Mouse (Mus musculus) right cerebral cortex, postnatal 14 days (tissue): ENCODE results near the gene Gm7271.

ENCODE experiments used
- DNase-seq: peaks from one replicate; pipeline ENCODE4 v3.0.0; 2022

Gm7271 gene

DNA sequence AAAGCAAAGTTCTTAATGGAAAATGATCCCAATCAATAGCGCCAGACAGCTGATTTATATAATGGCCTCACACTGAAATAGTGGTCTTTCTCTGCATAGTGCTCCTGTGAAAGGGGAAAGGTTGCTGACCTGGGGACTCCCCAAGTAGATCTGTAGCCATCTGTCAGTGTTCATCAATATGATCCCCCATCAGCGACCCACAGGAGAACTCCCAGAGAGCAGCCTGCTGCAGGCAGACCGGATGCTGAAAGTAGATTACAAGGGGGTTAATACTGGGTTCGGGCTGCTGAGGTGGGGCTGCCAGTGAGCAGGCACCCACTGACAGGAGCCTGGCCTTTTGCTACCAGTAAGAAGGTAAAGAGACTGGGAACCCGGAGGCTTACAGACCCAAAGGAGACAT, at the start of gene Gm7271:
TSS of gene Gm7271 (plus strand) at position 230 of the 400 bp plus-strand sequence.
- DNase-seq = no peak

DNA sequence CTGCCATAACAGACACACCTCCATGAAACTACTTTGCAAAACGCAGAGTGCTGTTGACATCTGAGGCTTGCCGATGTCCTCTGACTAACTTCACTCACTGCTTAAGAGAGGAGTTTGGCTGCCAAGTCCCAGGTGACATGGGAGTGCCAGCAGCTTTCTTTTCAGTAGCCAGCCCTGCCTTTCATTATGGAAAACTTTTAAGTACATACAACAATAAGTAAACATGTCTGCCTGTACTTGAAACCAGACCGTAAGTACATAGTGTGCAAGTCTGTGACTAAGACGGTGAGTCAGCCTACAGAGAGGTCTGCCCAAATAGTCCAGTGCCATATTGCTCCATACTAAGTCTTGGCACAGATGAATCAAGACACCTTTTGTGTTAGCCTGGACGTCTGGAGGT, 46.7 kb upstream of the Gm7271 start:
- DNase-seq = no peak

DNA sequence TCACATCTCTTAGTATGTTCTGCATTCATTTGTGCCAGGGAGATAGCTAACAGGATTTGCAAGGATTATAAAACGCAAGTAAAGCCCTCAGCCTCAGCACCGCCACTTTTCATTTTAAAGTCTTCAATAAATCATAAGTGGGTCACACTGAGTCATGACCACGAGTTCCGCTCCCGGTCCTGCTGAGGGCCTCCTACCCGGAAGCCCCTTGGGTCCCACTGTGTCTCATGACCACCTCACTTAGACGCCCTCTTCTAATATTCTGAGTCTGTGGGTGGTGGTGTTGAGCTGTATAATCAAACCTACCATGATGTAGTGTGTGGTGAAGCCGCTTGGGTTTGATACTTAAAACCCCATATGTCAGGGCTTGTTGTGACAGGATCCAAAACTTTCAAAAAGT, 46.1 kb upstream of the Gm7271 start:
- DNase-seq = no peak

DNA sequence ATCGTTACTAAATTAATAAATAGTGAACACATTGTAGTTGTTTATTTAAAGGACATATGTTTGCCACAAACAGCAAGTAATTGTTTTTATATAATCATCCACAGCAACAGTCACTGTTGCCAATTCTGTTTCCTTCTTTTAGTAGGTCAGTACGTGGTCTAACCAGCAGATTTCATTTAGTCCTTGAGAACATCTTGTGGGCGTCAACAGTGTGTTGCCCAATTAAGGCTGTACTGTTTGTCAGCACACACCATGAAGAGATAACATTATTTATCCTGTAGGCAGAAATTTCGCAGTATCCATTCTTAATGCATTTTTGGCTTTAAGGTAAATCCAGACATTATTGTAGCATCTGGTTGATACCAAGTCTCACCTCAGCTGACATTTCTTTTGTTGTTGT, 42.4 kb upstream of the Gm7271 start:
- no peak for DNase-seq

DNA sequence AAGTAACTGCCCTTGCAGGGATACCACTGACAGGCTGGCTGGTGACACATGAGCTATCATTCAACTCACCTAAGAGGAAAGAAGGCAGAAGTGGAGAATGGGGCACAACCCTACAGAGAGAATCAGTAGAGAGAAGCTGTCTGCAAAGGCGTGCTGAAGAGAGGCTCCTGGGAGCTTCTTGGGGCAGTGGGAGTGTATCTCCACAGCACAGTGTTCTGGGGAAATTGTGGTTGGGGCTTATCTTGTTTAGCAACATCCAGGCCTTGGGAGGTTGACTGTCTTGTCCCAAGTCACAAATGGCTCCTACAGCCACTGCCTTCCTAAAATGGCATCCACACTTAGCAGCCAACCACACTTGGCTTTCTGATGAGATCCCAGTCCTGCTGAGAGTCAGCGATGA, 8.9 kb upstream of the Gm7271 start:
- DNase-seq = no peak

DNA sequence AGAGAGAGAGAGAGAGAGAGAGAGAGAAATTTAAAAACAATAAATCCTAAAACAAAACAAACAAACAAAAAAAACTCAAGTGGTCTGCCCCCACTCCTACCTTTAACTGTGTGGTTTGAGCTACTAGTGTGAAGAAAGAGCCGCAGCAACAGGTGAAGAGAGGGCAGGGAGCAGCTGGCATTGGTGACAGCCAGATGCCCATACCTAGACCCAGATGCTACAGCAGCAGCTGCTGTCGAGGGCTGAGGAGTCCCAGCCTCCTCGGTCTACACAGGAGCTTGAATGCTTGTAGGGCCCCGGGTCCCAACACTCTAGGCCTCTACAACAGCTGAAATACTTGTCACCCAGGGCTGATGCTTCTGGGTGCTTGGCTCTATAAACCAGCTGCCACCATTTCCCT, 7.0 kb upstream of the Gm7271 start:
- DNase-seq = no peak

DNA sequence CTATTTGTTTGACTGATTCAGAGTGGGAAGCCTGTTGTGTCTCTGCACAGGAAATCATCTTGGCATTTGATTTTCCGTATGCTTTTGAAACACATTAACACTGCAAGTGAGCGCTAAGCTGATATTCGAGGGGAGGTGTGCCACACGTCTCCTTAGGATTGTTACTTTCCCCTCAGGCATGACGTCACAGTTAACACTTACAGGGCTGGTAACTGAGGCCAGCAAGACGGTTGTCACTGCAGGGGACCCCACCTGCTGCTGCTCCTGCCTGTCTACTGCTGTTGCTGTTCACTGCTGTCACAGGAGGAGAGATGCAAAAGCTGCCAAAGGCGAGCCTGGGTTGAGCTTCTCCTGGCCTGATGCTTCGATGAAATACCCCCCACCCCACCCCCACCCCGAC, 6.1 kb upstream of the Gm7271 start:
- DNase-seq = no peak

DNA sequence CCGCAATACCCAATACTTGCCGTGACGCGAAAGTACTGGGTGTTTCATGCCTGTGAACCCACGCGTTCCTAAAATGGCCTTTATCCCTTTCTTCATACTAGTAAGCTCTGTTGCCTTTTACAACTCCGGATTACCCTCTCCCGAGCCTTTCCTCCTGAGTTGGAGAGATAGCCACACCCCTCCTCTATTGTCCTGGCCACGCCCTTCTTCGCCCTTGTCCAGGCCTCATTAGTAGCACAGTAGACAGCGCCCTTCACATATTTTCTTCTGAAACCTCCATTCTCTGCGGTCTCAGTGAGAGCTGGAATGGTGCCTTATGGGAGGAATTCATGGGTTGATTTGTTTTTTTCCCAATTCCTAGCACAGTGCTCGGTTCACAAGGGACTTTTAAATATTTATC, 11.3 kb downstream of the Gm7271 start:
- DNase-seq = no peak

DNA sequence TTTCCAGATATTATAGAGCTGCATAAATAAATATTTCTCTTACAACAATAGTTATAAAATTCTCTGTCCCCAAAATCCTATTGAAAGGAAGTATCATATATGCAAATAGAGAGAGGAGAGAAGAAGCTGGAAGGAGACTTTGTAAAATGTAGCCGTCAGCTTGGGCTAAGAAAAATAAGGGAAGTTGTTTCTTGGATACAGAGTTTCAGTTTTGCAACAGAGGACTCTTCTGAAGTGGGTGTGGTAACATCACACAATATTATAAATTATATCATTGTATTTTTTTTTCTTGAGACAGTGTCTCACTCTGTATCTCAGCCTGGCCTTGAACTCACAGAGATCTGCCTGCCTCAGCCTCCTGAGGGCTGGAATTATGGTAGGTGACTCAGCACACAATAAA, 38.6 kb downstream of the Gm7271 start:
- no peak for DNase-seq

DNA sequence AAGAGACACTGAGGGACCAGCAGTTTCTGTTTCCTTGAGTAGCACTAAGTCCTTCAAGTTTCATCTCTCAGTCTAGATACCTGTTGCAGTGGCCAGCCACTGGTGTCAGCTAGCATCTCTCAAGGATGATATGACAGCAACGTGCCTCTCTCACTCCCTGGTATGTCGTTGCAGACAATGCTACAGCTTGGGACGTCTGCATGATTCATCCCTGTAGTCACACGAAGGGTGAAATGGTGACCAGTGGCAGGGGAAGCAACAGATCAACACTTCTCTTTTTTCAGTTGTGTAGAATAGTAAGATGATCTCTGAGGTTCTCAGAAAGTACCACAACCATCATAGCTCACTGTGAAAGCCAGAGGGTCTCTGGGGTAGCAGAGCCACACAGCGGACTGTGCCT, 40.8 kb downstream of the Gm7271 start:
- DNase-seq = no peak

DNA sequence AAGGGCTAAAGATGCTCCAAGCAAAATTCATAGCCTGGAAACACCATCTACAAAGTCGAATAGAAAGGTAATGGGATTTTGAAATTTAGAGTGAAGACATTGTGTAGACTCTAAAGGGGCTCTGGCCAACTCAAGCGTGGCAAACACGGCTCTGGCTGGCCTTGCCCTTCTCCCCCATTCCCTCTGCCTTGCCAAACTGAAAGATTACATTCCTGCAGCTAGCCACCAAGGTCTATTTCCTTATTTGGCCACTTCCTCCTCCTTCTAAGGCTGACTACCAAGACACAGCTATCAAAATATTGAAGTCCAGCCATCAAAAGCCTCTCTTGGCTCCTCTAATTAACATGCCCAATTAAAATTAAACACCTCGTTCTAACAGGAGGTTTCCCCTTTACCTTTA, 41.2 kb downstream of the Gm7271 start:
- DNase-seq = no peak

DNA sequence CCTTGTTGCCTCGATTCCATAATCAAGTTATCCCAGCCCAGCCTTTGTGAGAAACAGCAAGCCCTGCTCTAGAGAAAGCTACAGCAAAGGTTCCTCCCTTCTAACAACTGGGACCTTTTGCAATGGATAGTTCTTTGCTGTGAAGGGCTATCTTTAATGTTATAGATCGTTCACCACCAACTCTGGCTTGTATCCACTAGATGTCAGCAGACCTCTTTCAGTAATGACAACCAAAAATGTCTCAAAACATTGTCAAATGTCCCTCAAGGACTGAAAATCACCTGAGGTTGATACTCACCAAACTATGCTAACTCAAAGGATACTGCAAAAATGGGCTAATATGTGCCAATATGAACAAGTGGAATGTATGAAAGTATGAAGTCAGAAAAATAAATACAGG, 42.0 kb downstream of the Gm7271 start:
- no peak for DNase-seq

DNA sequence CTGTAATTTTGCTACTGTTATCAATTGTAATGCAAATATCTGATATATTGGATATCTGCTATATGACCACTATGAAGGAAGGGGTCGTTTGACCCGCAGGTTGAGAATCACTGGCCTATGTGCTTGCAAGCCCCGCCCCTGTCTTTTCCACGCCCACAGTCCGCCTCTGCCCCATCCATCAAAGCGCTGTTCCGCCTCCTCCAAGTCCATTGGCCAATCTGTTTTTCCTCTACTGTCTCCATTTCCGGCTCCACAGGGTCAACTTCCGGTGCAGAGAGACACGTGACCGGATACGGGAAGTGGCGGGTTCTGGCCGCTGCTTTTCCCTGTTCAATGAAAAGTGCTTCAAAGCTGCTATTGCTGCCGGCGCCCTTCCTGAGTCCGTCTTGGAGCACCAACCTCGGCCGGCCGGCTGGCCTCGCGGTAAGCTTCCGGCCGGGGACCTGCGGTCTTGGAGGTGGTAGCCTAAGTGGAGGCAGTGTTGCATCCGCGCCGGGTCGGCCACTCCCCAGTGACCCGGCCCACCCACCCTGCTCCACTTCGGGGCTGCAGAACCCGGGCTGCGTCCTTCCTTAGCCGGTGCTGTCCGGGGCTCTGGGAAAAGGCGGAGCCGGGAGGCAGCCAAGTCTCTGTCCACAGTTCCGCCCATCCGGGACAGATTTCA, 45.3 kb downstream of the Gm7271 start, which contains the start of gene Exoc1:
TSS of gene Exoc1 (plus strand) at position 272 of the 664 bp plus-strand sequence.
- DNase-seq = peak; percentile 88

DNA sequence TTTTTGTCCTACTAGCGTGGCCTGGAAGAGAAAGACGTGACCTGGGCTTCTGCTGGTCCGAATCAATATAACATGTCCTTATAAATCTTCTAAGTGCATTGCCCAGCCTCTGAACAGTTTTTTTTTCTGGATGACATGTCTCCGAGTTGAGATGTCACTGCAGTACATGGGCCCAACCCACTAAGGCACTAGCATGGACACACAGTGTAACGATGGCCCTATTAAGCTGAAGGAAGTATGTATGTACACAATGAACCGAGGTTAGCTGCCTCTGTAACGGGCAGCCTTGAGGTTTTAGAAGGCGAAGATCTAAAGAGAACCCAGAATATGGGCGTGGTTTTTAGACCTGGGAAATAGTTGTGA, 45.8 kb downstream of the Gm7271 start:
- DNase-seq = no peak

DNA sequence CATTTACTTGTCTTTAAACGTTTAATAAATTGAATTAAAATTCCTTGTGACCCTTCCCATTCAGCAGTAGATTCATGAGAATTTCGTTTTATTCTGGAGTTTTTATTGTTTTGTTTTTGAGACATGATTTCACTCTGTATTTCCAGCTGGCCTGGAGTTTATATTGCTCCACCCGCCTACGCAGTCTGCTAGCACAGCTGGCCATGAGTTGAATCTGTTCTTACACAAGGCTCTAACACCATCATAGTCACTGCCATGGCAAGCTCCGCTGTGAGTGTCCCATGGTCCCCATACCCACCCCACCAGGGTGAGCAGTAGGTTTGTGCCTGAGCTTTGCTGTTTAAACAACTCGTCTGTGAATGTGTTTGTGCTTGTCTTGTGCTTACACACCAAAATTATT, 49.3 kb downstream of the Gm7271 start:
- no peak for DNase-seq

DNA sequence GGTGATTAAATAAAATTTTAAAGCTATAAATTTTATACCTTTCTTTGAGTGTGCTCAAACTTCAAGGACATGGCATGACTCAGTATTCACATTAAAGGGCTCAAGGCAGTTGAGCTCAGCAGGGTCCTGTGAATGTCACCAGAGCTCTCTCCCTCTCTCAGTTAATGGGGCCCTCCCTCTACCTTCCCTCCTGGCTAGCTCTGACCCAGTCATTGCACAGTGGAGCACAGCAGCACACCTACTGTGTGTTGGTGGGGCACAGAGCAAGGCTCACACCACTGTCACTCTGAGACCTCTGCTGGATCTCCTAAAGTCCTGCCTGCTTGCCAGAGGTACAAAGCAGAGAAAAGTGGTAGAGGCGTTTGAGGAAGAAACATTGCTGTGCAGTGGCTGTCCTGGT, 52.4 kb downstream of the Gm7271 start:
- DNase-seq = no peak

DNA sequence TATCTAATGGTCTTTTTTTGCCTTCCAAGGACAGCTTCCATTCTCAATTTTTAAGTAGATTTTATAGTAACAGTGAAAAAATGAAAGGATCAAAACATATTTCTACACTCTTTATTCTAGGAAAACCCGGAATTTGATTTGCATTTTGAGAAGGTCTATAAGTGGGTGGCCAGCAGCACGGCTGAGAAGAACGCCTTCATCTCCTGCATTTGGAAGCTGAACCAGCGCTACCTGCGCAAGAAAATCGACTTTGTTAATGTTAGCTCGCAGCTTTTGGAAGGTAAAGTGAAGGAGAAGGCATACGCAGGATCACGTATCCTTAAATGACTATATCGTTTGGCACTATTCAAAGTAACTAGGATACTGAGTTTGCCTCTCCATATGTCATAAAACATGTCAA, 53.7 kb downstream of the Gm7271 start:
- no peak for DNase-seq

DNA sequence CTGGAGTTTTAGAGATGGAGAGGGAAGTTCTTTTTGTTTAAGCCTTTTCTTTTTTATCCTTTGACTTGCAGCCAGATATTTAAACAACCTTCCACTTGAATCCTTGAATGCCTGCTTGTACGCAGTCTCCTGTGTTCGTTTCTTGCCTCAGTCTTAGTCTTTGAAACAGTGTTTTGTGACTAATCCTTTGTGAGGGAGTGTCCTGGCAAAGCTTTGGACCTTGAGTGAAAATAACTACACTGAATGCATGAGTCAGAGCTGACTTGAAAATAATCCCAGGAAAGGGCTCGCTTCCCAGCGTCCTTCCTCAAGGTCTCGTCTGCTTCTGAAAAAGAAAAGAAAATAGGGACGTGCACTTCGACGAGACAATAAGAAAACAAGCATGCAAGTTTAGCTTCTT, 56.3 kb downstream of the Gm7271 start:
- no peak for DNase-seq

DNA sequence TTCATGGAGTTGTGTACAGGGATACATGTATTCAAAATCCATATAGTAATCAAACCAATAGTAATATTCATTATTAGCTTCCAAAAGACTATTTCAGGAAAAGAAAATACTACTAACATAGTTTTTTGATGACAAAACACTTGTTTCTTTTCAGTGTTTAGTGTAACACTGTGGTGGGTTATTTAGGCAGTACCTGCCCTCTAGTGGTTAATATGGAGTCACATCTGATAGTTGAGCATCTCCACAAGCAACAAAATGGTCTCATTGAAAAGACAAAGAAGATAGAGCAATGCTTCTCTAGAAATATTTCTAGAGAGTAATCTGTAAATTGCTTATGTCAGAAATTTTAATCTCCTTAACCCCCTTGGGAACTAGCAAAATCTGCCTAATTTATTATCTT, 57.0 kb downstream of the Gm7271 start:
- no peak for DNase-seq

DNA sequence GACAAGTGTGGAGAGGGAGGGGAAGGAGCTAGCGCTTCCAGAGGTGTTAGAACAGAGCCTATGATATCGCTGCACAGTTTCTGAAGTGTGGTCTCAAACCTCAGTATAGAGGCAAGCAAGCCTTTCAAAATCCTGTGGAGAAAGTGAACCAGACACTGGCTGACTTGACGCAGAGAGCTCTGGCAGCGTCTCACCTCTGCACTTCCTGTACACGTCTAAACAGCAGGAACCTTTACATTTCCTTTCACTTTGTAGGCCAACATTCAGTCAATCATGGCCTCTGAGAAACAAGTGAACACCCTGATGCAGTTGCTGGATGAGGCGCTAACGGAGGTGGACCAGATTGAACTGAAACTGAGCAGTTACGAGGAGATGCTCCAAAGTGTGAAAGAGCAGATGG, 59.4 kb downstream of the Gm7271 start:
- no peak for DNase-seq

DNA sequence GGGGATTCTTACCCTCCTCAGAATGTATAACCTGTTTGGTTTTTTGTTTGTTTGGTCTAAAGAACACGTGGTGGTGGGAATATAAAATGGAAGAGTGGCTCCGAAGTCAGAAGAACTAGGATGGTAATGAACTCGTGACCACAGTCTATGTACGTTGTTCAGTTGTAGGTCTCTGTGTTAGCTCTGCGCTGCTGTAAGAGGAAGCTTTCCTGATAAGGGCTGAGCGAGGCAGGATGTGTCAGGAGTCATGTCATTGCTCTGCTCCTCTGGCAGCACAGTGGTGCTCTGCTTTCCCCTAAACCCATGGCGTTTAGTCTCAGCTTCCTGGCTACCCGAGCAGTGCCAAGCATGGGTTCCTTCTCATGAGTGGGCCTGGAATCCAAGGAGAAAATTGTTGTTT, 66.6 kb downstream of the Gm7271 start:
- DNase-seq = no peak

DNA sequence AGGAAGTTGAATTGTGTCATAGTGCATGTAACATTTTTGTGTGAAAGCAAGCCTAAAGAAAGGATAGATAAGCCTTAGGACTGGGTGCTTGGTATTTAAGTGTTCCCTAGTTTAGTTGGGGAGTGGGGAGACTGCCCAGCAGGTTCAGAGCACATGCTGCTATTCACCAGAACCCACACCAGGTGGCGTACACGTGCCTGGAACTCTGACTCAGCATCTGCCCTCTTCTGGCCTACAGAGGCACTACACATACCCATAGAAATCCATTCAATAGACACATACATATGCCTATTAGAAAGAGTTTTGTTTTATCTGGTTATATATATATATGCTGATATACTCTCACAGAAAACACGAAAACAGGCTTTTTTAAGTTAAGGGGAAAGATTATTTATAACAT, 81.5 kb downstream of the Gm7271 start:
- DNase-seq = peak; percentile 69
